Mouse (Mus musculus) lung, postnatal 36 days (tissue): ENCODE measurements at regions not wholly inside any gene's neighbourhood (a gene's known extent, or its start where the extent isn't known, plus 50 kb on each side); places are given as distances from the start of the nearest gene placed in this dataset.

ENCODE experiments used
- DNase-seq: peaks from one replicate; pipeline ENCODE4 v3.0.0; 2022; ENCODE audit warnings: mixed read lengths

DNA sequence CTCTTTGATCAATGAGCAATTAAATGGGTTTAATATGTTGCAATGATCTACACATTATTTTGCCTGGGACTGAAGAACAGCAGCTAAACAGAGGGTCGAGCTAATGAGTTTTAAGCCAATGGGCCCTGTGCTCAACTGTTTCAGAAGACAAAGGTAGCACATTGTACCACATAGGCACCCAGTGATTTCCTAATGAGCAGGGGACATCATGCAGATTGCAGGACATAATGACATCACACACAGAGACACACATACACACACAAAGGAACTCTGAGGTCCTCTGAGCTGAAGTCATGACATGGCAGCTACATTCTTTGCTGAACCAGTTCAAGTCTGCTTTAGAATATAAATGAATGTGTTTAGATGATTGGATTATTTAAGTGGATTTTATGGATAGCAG is 71.9 kb downstream of the Zfp330 start:
- no peak for DNase-seq

DNA sequence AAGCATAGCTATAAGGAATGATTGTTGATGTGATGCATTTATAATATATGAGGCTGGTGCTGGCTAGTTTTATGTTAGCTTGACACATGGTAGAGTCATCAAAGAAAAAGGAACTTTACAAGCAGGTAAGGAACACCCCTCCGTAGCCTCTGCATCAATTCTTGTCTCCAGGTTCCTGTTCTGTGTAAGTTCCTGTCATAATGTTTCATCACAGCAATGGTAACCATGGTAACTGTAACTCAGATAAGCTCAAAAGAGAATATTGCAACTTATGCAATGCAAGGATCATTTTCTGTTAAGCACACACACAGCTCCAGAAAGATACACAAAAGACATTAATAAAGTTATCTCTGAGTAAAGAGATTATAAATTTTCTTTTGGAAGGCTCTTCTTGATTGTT is 73.5 kb downstream of the Zfp330 start:
- DNase-seq = no peak

DNA sequence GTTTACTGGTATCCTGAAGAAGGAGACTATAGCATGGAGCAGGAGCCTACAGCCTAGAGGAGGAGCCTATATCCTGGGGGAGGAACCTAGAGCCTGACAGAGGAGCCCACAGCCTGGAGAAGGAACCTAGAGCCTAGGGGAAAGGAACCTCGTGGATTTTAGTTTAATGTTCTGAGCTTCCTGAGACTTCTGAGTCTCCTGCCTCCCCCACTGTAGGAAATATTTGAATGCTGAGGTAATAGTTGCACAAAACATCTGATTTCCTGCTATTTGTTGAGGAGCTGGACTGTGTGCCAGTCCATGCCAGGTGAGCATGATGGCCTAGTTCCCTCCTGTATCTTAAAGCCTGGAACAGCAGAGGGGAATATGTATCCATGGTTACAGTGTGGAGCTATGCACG is 74.7 kb downstream of the Zfp330 start:
- no peak for DNase-seq

- no peak for DNase-seq
These were observed 75.9 kb downstream of the Zfp330 start for GRCm38 (mm10) chr8:82698071-82698470.

GRCm38 (mm10) chr8:82693086-82693485 is 80.9 kb downstream of the Zfp330 start:
- no peak for DNase-seq

GRCm38 (mm10) chr8:82689322-82689721 is 84.6 kb downstream of the Zfp330 start:
- peak; percentile 56 for DNase-seq

DNA sequence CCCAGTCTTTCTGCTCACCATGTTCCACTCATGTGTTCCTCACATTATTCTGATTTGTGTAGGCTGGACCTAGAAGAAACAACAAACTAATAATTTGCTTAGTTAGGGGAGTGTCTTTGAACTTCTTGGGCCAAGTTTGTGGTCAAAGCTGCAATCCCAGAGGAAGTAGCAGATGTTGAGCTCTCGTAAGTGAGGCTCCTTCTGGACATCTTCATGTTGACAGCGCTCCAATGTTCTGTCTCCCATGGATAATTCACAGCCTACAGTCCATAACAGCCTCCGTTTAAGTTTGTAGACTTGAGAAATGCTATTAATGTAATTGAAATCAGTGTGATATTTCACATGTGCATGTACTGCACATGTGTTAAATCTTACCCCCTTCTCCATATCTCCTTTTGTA is 88.0 kb downstream of the Zfp330 start:
- no peak for DNase-seq

- DNase-seq = no peak
These were observed 95.2 kb downstream of the Zfp330 start for GRCm38 (mm10) chr8:82678793-82679192.

DNA sequence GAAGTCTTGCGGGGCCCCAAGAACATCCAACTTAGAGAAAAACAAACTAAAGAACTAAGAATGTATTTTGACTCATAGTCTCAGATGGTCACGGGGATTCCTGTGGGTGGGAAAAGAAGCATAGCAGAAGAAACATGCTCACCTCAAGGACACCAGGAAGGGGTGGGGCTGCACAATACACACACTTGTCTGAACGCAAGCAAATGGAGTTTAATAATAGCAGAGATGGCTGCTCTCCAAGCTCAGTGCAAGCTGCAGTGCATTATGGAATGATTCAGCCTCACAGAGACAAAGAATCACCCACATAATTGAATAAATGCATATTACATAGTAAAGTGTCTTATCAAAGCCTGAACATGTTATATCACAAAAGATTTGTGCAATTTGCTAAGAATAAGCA is 96.2 kb downstream of the Zfp330 start:
- no peak for DNase-seq

GRCm38 (mm10) chr8:82669241-82669640 is 104.7 kb downstream of the Zfp330 start:
- peak; percentile 26 for DNase-seq

- no peak for DNase-seq
These were observed 108.8 kb downstream of the Zfp330 start for GRCm38 (mm10) chr8:82665131-82665530.

DNA sequence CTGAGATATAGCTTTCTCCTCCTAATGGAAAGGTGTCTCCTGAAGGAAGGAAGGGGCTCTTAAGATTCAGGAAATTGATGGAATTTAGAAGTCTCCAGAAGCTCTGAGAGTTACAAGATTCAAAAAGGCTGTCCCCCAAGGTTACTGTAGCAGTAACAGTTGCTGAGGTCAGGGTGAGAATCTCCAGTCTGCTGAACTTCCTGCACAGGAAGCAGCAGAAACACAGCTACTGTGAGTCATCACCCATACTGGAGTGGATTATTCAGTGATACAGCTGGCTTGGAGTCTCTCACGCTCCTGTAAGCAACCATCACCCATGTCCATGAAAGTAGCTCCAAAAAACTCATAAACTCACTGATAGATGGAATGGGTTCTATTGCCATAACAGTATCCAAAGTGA is 133.5 kb downstream of the Zfp330 start:
- no peak for DNase-seq

DNA sequence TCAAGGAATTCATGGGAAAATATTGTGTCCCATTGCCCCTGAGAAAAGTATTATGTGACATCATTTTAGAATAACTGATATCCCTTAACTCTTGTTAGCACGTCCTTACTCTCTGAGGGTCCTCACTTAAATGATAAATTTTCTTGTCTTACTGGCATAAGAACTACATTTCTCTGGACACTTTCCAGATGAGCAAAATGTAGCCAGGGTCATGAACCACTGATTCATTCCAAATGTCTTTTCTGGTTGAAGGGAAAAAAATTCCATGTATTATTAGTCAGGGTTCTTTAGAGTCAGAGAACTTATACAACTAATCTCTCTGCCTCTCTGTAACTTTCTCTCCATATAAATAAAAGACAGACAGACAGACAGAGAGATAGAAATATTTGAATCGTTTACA is 143.5 kb downstream of the Zfp330 start:
- DNase-seq = no peak

- DNase-seq = no peak
These were observed 150.0 kb downstream of the Zfp330 start for GRCm38 (mm10) chr8:82623791-82624431.

DNA sequence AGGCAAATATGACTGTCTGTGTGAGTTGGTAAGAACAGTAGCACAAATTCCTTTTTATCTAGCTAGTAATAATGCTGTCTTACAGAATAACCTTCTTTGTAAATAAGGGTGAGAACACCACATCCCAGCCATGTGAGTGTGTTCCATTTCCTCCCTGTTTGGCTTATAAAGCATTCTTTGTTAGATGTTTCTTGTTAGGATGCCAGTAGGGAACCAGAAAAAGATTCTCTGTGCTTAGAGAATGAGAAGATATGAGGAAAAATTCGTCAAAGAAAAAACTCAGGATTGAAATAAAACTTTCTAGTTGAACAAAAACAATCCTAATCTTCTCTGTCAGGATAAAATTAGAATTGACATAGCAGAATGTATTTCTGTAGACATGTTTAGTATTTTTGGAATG is 155.3 kb downstream of the Zfp330 start:
- no peak for DNase-seq

DNA sequence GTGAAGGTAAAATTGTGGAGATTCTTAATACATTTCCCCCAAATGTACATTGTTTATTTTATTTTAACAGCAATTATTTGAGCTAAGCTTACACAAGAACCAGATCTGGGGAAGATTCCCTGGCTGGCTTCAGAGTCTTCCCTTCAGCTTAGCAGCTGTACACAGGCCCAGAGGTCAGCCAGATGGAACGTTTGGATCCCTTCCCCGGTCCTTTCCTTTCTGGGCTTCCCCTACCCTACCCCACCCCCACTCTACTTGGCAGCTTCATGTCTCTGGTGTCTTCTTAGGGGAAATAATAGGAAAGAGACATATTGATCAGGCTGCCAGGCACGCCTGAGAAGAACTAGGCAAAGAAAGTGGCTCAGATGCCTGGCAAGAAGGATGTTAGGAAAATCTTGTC is 172.4 kb downstream of the Zfp330 start:
- DNase-seq = peak; percentile 34

DNA sequence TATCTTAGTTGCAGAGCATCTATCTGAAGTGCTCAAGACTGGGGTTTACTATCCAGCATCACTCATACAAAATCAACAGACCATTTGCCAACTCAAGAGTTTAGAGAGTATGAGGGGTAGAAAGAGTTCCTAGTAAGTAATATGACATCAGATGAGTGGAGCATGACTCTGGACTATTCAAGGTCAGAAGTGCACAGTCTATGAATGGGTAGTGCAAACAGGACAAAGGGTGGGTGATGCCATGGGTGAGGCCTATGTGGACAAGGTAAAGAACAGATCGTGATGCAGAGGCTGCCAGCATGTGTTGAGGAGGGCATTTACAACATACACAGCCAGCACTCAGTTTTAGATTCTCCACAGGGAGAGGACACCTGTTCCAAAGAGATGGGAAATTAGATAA is 170.4 kb upstream of the Il15 start:
- DNase-seq = no peak

GRCm38 (mm10) chr8:82538121-82538520 is 135.1 kb upstream of the Il15 start:
- DNase-seq = no peak

- no peak for DNase-seq
These were observed 126.1 kb upstream of the Il15 start for GRCm38 (mm10) chr8:82529153-82529552.

GRCm38 (mm10) chr8:82523866-82524265 is 120.8 kb upstream of the Il15 start:
- no peak for DNase-seq

DNA sequence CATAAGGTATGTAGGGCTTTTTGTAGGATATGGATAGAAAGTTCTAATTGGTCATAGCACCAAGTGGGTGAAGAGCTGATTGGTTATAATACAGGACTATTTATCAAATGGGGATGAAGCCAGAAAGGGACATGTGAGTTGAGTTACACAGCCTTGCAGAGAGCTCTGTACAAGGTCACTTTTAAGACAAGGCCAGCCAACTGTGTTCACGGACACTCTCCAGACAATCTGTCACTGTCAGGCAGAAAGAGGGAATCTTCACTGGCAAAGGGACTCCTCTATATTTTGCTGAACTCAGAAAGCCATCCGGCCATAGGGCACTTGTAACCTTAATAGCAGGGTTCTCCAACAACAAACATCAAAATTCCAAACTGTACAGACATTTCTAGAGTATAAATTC is 95.5 kb upstream of the Il15 start:
- no peak for DNase-seq

GRCm38 (mm10) chr8:82477856-82478255 is 74.8 kb upstream of the Il15 start:
- no peak for DNase-seq

DNA sequence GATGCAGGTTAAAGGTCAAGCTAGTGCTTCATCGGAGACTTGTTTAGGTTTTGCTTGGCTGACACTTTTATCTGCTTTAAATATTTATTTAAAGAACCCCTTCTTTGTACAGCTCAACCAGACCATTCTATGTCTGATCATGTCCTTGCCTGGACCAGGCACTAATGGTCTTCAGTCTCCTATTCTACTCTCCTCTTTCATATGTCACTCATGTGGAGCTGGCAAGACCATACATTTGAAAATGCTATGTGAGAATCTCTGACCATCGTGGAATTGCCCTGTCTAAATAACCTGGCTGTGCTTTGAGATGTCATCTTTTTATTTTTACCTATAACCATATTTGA is 74.4 kb upstream of the Il15 start:
- DNase-seq = no peak

DNA sequence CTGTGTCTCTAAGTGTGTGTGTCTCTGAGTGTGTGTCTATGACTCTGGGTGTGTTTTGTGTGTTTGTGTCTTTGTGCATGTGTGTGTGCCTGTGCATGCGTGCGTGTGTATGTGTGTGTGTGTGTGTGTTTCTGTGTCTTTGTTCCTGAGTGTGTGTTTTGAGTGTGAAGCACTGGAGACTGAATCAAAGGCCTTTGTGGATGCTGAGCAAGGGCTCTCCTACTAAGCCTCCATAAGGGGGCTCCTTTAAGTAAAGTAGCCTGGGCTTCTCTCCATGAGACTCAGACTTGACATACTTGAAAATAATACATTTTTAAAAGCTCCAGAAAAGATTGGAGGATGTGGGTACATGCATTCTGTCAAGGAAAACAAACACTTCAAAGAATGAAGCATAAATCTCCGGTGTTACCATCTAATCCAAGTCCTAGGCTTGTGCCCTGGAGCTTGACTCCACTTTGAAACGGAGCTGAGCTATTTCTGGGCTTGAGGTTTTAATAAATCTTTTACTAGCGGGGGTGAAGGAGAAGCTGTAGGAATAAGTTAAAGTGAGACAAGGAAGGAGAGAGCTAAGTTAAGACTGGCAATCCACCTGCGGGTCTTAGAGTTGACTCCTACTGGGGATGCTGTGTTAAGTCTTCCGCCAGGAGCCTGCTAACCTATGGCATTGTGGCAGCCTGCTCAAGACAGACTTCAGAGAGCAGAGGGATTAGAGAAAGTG is 73.8 kb upstream of the Il15 start:
- DNase-seq = no peak

DNA sequence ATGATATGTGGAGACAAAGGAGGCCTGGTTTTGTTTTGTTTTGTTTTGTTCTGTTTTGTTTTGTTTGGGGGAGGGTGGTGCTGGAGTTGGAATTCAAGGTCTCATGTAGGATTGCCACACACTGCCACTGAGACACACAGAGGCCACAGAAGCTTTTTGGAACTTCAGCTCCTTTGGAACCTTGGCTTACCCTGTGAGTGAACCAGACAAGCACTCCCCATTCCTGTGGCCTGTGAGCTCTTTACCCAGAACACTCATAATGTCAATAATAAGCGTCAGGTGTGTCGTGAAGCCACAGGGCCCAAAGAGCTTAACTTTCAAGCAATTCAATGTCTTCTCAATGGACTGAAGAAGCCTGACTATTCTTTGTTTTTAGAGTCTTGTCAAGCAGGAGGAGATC is 70.2 kb upstream of the Il15 start:
- peak; percentile 28 for DNase-seq
